Mouse (Mus musculus): Measurements from ENCODE around the gene Gm21094.
"Not testable (repeated sequence)": the region's sequence is repeated elsewhere in the genome, so short reads cannot be mapped to it uniquely, and the experiment has no call there.

Gene Gm21094

GRCm38 (mm10) chrY:32620343-32620742, at the start of gene Gm21094:
Gene Gm21094 (minus strand): TSS chrY:32620443.
- not testable (repeated sequence) for DNase-seq (ENCODE audit: low spot score)

Data from testis, postnatal 10 days (tissue).